Comparison of ENCODE assay signal across 7 mouse cellular contexts in the genomic region with DNA sequence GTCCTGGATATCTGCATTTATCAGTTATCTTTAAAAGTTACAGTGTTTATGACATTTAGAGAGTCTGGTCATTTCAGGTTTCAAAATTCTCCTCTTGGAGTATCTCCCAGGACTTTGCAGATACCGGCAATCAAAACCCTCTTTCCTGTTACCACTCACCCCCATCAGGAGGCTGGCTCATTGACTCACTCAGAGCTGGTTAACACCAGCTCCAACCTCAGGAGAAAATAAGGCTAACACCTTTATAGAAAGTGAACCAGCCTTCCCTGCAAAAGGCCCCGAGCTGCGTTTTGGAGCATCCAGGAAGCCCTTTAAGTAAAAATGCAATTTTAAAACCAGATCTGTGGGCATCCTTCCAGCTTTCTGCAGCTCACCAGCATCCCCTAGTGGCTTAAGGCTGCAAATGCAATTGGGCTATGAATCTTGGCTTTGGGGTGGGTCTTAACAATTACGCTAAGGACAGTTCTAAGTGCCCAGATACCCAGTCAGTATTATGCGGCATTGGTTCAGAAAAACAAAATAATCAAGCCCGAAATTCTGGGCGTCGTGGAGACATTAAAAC. TPM values are rescaled to one million over a fixed set of nuclear protein-coding genes. Genes with fewer than 3 reads are reported as not detected.
DNase-seq lines count a peak whose midpoint lies in the region; ATAC-seq and TF ChIP-seq lines count a peak whose summit lies in the region.

No protein-coding gene starts in this region.

- TF ChIP-seq CTCF in kidney, adult 2 months (conservative IDR thresholded peaks at IDR 0.05; ENCODE audit: insufficient read depth, insufficient read length, low read depth, low read length), result peak; percentile 82
- peak; percentile 78 for TF ChIP-seq CTCF in liver, adult 2 months (IDR thresholded peaks at IDR 0.05; ENCODE audit: low read depth, low read length)

- DNase-seq in kidney, adult 2 months, result peak; percentile 11
- DNase-seq in kidney, adult 11 months, result no peak
- DNase-seq in Muller cell, postnatal 12 days (ENCODE audit: inconsistent ontology term), result peak; percentile 11
- peak; percentile 9 for DNase-seq in c-Kit-positive CD71-positive TER-119-negative erythroid progenitor cells, embryonic 14.5 days (ENCODE audit: low read depth)
- DNase-seq in liver, adult 2 months (ENCODE audit: extremely low read depth, low read depth, low spot score), result peak; percentile 1
- DNase-seq in right cerebral cortex, postnatal 14 days, result peak; percentile 29

- H3K4me3 ChIP-seq in kidney, adult 2 months (ENCODE audit: insufficient read depth, low read depth, low read length), result no peak overlapping the region
- H3K4me3 ChIP-seq in liver, adult 2 months (ENCODE audit: insufficient read depth, low read depth, low read length), result no peak overlapping the region

- no peaks in the 10 kb centered on the region for H3K4me1 ChIP-seq in kidney, adult 2 months (ENCODE audit: control insufficient read depth, insufficient read depth, low read length)
- no peaks in the 10 kb centered on the region for H3K4me1 ChIP-seq in liver, adult 2 months (ENCODE audit: control insufficient read depth, insufficient read depth, low read length)

- H3K9ac ChIP-seq in liver, adult 2 months (ENCODE audit: low read depth, low read length), result no peak overlapping the region

- no peaks in the 10 kb centered on the region for H3K36me3 ChIP-seq in kidney, adult 2 months (ENCODE audit: control insufficient read depth, insufficient read depth, low read length)
- no peaks in the 10 kb centered on the region for H3K36me3 ChIP-seq in liver, adult 2 months (ENCODE audit: control insufficient read depth, insufficient read depth, low read length)

- peak; percentile 48; the same call in 1 of the 2 replicates for ATAC-seq in granulocyte monocyte progenitor cell, adult 5-6 weeks (replicated peaks; ENCODE audit: poor library complexity, severe bottlenecking)

- no peaks in the 10 kb centered on the region for H3K27me3 ChIP-seq in kidney, adult 2 months (replicated peaks; ENCODE audit: control insufficient read depth, insufficient read depth, low read length)
- H3K27me3 ChIP-seq in liver, adult 2 months (ENCODE audit: control insufficient read depth, insufficient read depth, low read length), result no peaks in the 10 kb centered on the region

- 11% methylated on average over 8 of the region's 8 CpGs for WGBS in kidney, adult 2 months
- 12% methylated on average over 8 of the region's 8 CpGs for WGBS in liver, adult 2 months

- no peak overlapping the region for H3K27ac ChIP-seq in kidney, adult 2 months (ENCODE audit: insufficient read depth, low read depth, low read length)
- H3K27ac ChIP-seq in liver, adult 2 months (replicated peaks; ENCODE audit: insufficient read depth, low read depth, low read length), result no peak overlapping the region

- no peaks in the 10 kb centered on the region for H3K79me2 ChIP-seq in liver, adult 2 months (ENCODE audit: control insufficient read depth, insufficient read depth, low read length)

- no peak for TF ChIP-seq POLR2A in kidney, adult 2 months (IDR thresholded peaks at IDR 0.05; ENCODE audit: low read depth, low read length)
- no peak for TF ChIP-seq POLR2A in liver, adult 2 months (IDR thresholded peaks at IDR 0.05; ENCODE audit: extremely low read depth, insufficient read depth, low read length)

RNA-seq across cellular contexts. Expression of gene Nmur2, which starts 49.2 kb away (rescaled TPM):
- not detected in 2 replicates for polyA plus RNA-seq in kidney, adult 2 months (2012; rRNA removed)
- not detected in 2 replicates for total RNA-seq in granulocyte monocyte progenitor cell, adult 5-6 weeks (2014; fragmentation: Nextera tagmentation)
- total RNA-seq in granulocyte monocyte progenitor cell, adult 5-6 weeks (2017), result not detected in 2 replicates
- total RNA-seq in liver, adult 2 months (2014; rRNA removed), result not detected in 2 replicates
- polyA plus RNA-seq in liver, adult 2 months (2012; rRNA removed), result not detected in 2 replicates
